Mouse (Mus musculus) embryonic fibroblast, embryonic 13.5 days (primary cell): ENCODE measurements around the gene Ykt6. TPM values are rescaled to one million over a fixed set of nuclear protein-coding genes. Genes with fewer than 3 reads are reported as not detected.
"Not testable (repeated sequence)": the region's sequence is repeated elsewhere in the genome, so short reads cannot be mapped to it uniquely, and the experiment has no call there.

ENCODE experiments used
- H3K27ac ChIP-seq: 2 replicates; pipeline ENCODE4 v1.5.1; 2012; ENCODE audit warnings: low read length, control low read depth, inconsistent platforms; ENCODE audit not compliant: insufficient read depth
- H3K4me1 ChIP-seq: 2 replicates; pipeline ENCODE4 v1.6.1; 2011; ENCODE audit warnings: low read length; ENCODE audit not compliant: control insufficient read depth, insufficient read depth
- H3K4me3 ChIP-seq: 2 replicates; pipeline ENCODE4 v1.5.1; 2011; ENCODE audit warnings: mild to moderate bottlenecking, control low read depth, low read length; ENCODE audit not compliant: insufficient read depth
- CTCF ChIP-seq: IDR thresholded peaks from 2 replicates; pipeline ENCODE4 v1.5.1; 2011; ENCODE audit warnings: mild to moderate bottlenecking, control low read depth, low read length, moderate library complexity, borderline replicate concordance; ENCODE audit not compliant: insufficient read depth
- POLR2A ChIP-seq: IDR thresholded peaks from 2 replicates; pipeline ENCODE4 v1.6.1; 2011; ENCODE audit warnings: low read depth, mild to moderate bottlenecking, control low read depth, low read length, moderate library complexity
- polyA plus RNA-seq: library from polyadenylated mRNA; stranded (reverse); fragments of >200 nt; gene quantifications from 2 replicates; pipeline ENCODE4 v1.2.4, GENCODE M21; 2011; ENCODE audit warnings: low read depth; ENCODE audit not compliant: missing spikeins, insufficient read length

Ykt6 gene
- polyA plus RNA-seq, 1 experiment, result 114 TPM

GRCm38 (mm10) chr11:6003046-6003639 is 47.6 kb downstream of the Ykt6 start:
- no peak overlapping the region for H3K4me3 ChIP-seq
- peaks cover 24% of the 10 kb centered on the region for H3K4me1 ChIP-seq
- no peak overlapping the region for H3K27ac ChIP-seq
- TF ChIP-seq CTCF, result no peak
- no peak for TF ChIP-seq POLR2A

GRCm38 (mm10) chr11:6005374-6006043 is 50.0 kb downstream of the Ykt6 start:
- H3K27ac ChIP-seq, H3K4me3 ChIP-seq: not testable (repeated sequence)
- peaks cover 14% of the 10 kb centered on the region for H3K4me1 ChIP-seq

GRCm38 (mm10) chr11:6006351-6007009 is 51.0 kb downstream of the Ykt6 start:
- not testable (repeated sequence) for H3K27ac ChIP-seq, H3K4me1 ChIP-seq
- H3K4me3 ChIP-seq, result peak overlapping the region; percentile 55

- H3K27ac ChIP-seq, result not testable (repeated sequence)
- peak overlapping the region; percentile 55 for H3K4me3 ChIP-seq
Observed at GRCm38 (mm10) chr11:6007010-6007778, 51.7 kb downstream of the Ykt6 start.

GRCm38 (mm10) chr11:6007779-6008128 is 52.3 kb downstream of the Ykt6 start:
- not testable (repeated sequence) for H3K27ac ChIP-seq, H3K4me1 ChIP-seq, H3K4me3 ChIP-seq

More at GRCm38 (mm10) chr11:6007010-6007778, 51.7 kb downstream of the Ykt6 start:
- H3K4me1 ChIP-seq, result not testable (repeated sequence)

GRCm38 (mm10) chr11:6010751-6011482 is 55.4 kb downstream of the Ykt6 start:
- H3K4me3 ChIP-seq, H3K4me1 ChIP-seq, H3K27ac ChIP-seq: not testable (repeated sequence)

- no peaks in the 10 kb centered on the region for H3K4me1 ChIP-seq
- H3K4me3 ChIP-seq, result no peak overlapping the region
- TF ChIP-seq POLR2A, result no peak
- no peak for TF ChIP-seq CTCF
- H3K27ac ChIP-seq, result no peak overlapping the region
Observed at GRCm38 (mm10) chr11:6011879-6012278, 56.4 kb downstream of the Ykt6 start.

- Histone ChIP-seq H3K27ac (no peak overlapping the region), H3K4me3 (no peak overlapping the region), H3K4me1 (no peaks in the 10 kb centered on the region)
- TF ChIP-seq CTCF (no peak), POLR2A (no peak)
Observed at GRCm38 (mm10) chr11:6013359-6013758, 57.9 kb downstream of the Ykt6 start.

GRCm38 (mm10) chr11:6015011-6015431 is 59.5 kb downstream of the Ykt6 start:
- Histone ChIP-seq H3K4me3 (no peak overlapping the region), H3K4me1 (no peaks in the 10 kb centered on the region), H3K27ac (no peak overlapping the region)
- TF ChIP-seq CTCF, result no peak
- no peak for TF ChIP-seq POLR2A

GRCm38 (mm10) chr11:6016368-6016767 is 60.9 kb downstream of the Ykt6 start:
- H3K4me3 ChIP-seq, result no peak overlapping the region
- no peak overlapping the region for H3K27ac ChIP-seq
- H3K4me1 ChIP-seq, result no peaks in the 10 kb centered on the region
- TF ChIP-seq POLR2A, result no peak
- TF ChIP-seq CTCF, result no peak
